Mouse (Mus musculus): ENCODE data around the gene Lgi4. TPM values are rescaled to one million over a fixed set of nuclear protein-coding genes. Genes with fewer than 3 reads are reported as not detected.

The Lgi4 gene
- polyA plus RNA-seq, 1 experiment from 2014 or later = 0.29 TPM

- H3K27ac ChIP-seq = no peak overlapping the region
- no peak overlapping the region for H3K4me3 ChIP-seq (replicated peaks)
These were observed 22.0 kb downstream of the Lgi4 start for GRCm38 (mm10) chr7:31081106-31081505.

GRCm38 (mm10) chr7:31082106-31082505, 23.0 kb downstream of the Lgi4 start:
- Histone ChIP-seq H3K9ac (no peak overlapping the region), H3K27me3 (0 out of 2 replicates have a peak, but pooled peaks cover 4% of the 10 kb centered on the region), H3K27ac (no peak overlapping the region), H3K4me3 (replicated peaks) (no peak overlapping the region), H3K36me3 (replicated peaks) (no peaks in the 10 kb centered on the region), H3K9me3 (no peaks in the 10 kb centered on the region), H3K4me2 (no peak overlapping the region), H3K4me1 (peaks cover 15% of the 10 kb centered on the region)
- no peak for ATAC-seq (ENCODE audit: low FRiP score)

More at GRCm38 (mm10) chr7:31081106-31081505, 22.0 kb downstream of the Lgi4 start:
- no peaks in the 10 kb centered on the region for H3K36me3 ChIP-seq (replicated peaks)
- H3K27me3 ChIP-seq = 0 out of 2 replicates have a peak, but pooled peaks cover 4% of the 10 kb centered on the region
- WGBS = 33% methylated on average over 1 of the region's 1 CpGs
- no peak overlapping the region for H3K4me2 ChIP-seq
- H3K9ac ChIP-seq = no peak overlapping the region
- no peaks in the 10 kb centered on the region for H3K9me3 ChIP-seq
- no peak for ATAC-seq (ENCODE audit: low FRiP score)
- H3K4me1 ChIP-seq = peaks cover 15% of the 10 kb centered on the region

DNA sequence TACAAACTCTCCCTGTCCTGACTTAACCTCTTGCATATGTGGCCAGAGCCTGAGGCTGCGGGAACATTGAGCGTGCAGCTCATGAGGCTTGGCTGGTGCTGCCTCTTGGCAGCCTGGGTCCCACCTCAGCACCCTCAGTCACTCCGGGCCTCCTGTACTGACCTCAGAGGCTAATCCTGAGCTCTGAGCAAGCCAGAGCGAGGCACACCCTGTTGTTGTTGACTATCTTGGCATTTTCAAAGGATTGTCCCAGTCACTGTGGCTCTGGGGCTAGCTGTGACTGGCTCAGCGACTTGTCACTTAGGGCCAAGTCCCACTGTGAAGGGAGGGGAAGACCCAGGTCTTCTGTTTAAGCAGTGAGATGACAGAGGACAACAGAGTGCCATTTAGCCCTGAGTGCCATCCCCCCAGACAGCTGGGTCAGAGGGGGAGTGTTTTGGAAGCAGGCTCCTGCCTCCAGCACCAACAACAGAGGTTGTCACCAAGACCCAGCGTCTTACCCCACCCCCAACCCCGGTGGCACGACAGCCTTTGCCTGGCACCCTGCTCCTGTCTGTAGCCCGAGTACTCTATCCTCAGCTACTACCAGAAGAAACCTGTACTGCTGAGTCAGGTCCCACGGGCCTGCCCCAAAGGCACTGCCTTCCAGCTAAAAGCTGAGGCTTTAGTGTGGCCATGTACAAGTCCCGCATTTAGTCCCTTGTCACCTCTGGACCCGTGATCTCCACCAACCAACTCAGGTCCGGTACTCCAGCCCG, 23.9 kb downstream of the Lgi4 start:
- Histone ChIP-seq H3K9me3 (no peaks in the 10 kb centered on the region), H3K4me3 (replicated peaks) (no peak overlapping the region), H3K36me3 (replicated peaks) (no peaks in the 10 kb centered on the region), H3K27ac (no peak overlapping the region), H3K9ac (no peak overlapping the region), H3K4me2 (no peak overlapping the region), H3K27me3 (0 out of 2 replicates have a peak, but pooled peaks cover 4% of the 10 kb centered on the region), H3K4me1 (peaks cover 15% of the 10 kb centered on the region)
- no peak for ATAC-seq (ENCODE audit: low FRiP score)
- WGBS = 69% methylated on average over 14 of the region's 14 CpGs

DNA sequence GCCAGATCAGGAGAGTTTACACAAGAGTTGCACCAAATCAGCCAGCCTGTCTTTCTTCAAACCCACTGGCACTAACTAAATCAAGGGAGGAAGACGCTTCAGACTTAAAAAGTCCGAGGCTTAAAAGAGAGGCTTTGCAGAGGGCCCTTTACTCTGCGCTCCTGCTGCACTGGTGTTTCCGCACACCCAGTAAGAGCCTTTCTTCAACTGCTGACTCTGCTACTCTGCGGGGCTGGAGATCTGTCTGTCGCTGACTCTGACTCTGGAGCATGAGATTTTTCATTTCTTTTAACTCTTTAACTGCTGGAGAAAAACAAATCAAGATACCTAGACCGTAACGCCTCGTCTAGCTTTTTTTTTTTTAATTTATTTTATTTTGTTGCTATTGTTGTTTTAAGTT, 25.0 kb downstream of the Lgi4 start:
- H3K4me3 ChIP-seq (replicated peaks) = no peak overlapping the region
- 0 out of 2 replicates have a peak, but pooled peaks cover 4% of the 10 kb centered on the region for H3K27me3 ChIP-seq
- no peak overlapping the region for H3K4me2 ChIP-seq
- H3K27ac ChIP-seq = no peak overlapping the region
- H3K9ac ChIP-seq = no peak overlapping the region
- H3K36me3 ChIP-seq (replicated peaks) = no peaks in the 10 kb centered on the region
- 68% methylated on average over 9 of the region's 9 CpGs for WGBS
- H3K9me3 ChIP-seq = no peaks in the 10 kb centered on the region
- no peak for ATAC-seq (ENCODE audit: low FRiP score)
- H3K4me1 ChIP-seq = peaks cover 15% of the 10 kb centered on the region

DNA sequence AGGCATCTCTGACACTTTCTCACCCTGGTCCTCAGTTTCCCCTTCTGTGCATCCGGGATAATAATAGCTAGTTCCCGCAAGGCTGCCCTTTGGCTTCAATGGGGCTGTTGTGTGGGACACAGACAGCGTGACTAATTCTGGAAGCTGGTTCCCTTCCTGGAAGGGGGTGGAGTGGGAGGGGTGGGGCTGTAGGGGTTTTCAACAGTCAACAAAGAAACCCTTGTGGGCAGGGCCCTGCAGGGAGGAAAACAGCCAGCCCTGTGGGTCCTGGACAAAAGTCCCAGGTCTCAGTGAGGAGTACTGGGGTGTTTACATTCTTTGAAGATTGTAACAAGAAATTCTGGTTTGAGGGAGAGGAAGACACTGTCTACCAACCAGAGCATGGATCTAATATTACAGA, 26.0 kb downstream of the Lgi4 start:
- Histone ChIP-seq H3K9ac (no peak overlapping the region), H3K9me3 (no peaks in the 10 kb centered on the region), H3K27me3 (0 out of 2 replicates have a peak, but pooled peaks cover 4% of the 10 kb centered on the region), H3K4me1 (peaks cover 15% of the 10 kb centered on the region), H3K36me3 (replicated peaks) (no peaks in the 10 kb centered on the region), H3K27ac (no peak overlapping the region), H3K4me2 (no peak overlapping the region), H3K4me3 (replicated peaks) (no peak overlapping the region)
- no peak for ATAC-seq (ENCODE audit: low FRiP score)
- 31% methylated on average over 3 of the region's 3 CpGs for WGBS

GRCm38 (mm10) chr7:31086175-31086755, 27.1 kb downstream of the Lgi4 start:
- H3K4me2 ChIP-seq = no peak overlapping the region
- H3K9me3 ChIP-seq = no peaks in the 10 kb centered on the region
- WGBS = 85% methylated on average over 9 of the region's 9 CpGs
- H3K4me3 ChIP-seq (replicated peaks) = no peak overlapping the region
- H3K27me3 ChIP-seq = 0 out of 2 replicates have a peak, but pooled peaks cover 4% of the 10 kb centered on the region
- H3K27ac ChIP-seq = no peak overlapping the region
- H3K4me1 ChIP-seq = peaks cover 15% of the 10 kb centered on the region
- no peak for ATAC-seq (ENCODE audit: low FRiP score)
- H3K36me3 ChIP-seq (replicated peaks) = no peaks in the 10 kb centered on the region
- no peak overlapping the region for H3K9ac ChIP-seq

DNA sequence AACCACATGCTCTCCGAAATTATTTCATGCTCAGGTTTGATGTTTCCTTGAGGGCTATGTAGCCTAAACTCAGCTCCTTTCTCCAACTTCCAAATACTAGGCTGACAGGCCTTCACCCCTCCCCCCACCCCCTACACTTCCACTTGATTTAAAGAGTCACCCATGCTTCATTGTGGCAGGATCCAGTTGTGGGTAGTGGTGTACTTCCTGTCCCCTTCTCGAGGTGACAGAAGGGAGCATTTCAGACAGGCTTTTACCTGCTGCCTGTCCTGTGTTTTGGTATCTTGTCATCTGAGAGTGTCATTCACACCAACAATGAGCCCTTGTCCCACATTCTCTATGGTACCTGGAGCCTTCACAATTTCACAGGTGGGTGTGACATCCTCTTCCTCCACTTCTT, 28.1 kb downstream of the Lgi4 start:
- Histone ChIP-seq H3K4me3 (replicated peaks) (no peak overlapping the region), H3K36me3 (replicated peaks) (no peaks in the 10 kb centered on the region), H3K4me1 (peaks cover 15% of the 10 kb centered on the region), H3K27me3 (peaks cover 7% of the 10 kb centered on the region; the same call in 1 of the 2 replicates), H3K9me3 (no peaks in the 10 kb centered on the region), H3K9ac (no peak overlapping the region), H3K4me2 (no peak overlapping the region), H3K27ac (no peak overlapping the region)
- WGBS = 85% methylated on average over 2 of the region's 2 CpGs
- no peak for ATAC-seq (ENCODE audit: low FRiP score)

DNA sequence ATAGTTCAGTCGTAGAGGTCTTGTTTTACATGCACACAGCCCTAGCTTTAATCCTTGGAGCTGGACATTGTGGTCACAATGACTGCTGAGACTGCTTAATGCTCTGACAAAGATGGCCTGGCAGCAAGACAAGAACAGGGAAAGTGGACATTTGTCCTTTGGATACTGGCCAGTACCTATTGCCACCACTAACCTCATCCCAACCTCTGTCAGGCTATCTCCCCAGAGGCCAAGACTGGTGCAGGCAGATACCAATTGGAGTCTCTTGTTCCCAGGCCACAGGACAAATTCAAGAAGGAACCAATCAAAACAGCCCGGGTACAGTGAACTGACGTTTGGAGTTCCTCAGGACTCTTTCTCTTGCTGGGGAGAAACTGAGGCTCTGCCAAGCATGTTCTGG, 29.1 kb downstream of the Lgi4 start:
- WGBS = 71% methylated on average over 3 of the region's 3 CpGs
- Histone ChIP-seq H3K4me1 (peaks cover 9% of the 10 kb centered on the region), H3K9ac (no peak overlapping the region), H3K4me3 (replicated peaks) (no peak overlapping the region), H3K36me3 (replicated peaks) (no peaks in the 10 kb centered on the region), H3K4me2 (no peak overlapping the region), H3K27me3 (peaks cover 5% of the 10 kb centered on the region; the same call in 1 of the 2 replicates), H3K27ac (no peak overlapping the region), H3K9me3 (no peaks in the 10 kb centered on the region)
- no peak for ATAC-seq (ENCODE audit: low FRiP score)

DNA sequence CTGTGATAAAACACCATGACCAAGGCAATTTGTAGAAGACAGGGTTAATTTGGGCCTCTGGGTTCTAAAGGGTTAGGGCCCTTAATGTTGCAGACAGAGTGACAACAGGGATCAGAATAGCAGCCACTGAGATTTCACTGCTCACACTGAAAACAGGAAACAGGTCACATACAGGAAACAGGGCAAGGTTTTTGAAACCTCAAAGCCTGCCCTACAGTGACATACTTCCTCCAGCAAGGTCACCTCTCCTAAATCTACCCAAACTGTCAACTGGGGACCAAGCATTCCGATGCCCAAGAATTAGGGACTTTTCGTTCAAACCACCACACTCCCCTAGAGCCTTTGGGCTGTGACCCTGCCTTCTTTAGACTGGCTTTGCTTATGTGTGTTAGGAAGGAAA, 30.6 kb downstream of the Lgi4 start:
- H3K4me3 ChIP-seq (replicated peaks) = no peak overlapping the region
- H3K27me3 ChIP-seq = peaks cover 3% of the 10 kb centered on the region; the same call in 1 of the 2 replicates
- H3K4me2 ChIP-seq = no peak overlapping the region
- WGBS = 91% methylated on average over 2 of the region's 2 CpGs
- no peaks in the 10 kb centered on the region for H3K36me3 ChIP-seq (replicated peaks)
- H3K4me1 ChIP-seq = peaks cover 7% of the 10 kb centered on the region
- H3K27ac ChIP-seq = no peak overlapping the region
- no peaks in the 10 kb centered on the region for H3K9me3 ChIP-seq
- H3K9ac ChIP-seq = no peak overlapping the region
- ATAC-seq (ENCODE audit: low FRiP score) = no peak

GRCm38 (mm10) chr7:31094774-31095501, 35.8 kb downstream of the Lgi4 start:
- Histone ChIP-seq H3K4me1 (0 out of 2 replicates have a peak, but pooled peaks cover 4% of the 10 kb centered on the region), H3K4me3 (replicated peaks) (no peak overlapping the region), H3K9me3 (no peaks in the 10 kb centered on the region), H3K27ac (no peak overlapping the region), H3K4me2 (no peak overlapping the region), H3K9ac (no peak overlapping the region), H3K27me3 (peaks cover 3% of the 10 kb centered on the region; the same call in 1 of the 2 replicates), H3K36me3 (replicated peaks) (no peaks in the 10 kb centered on the region)
- no peak for ATAC-seq (ENCODE audit: low FRiP score)
- 24% methylated on average over 11 of the region's 12 CpGs for WGBS

- Histone ChIP-seq H3K4me1 (0 out of 2 replicates have a peak, but pooled peaks cover 4% of the 10 kb centered on the region), H3K27me3 (no peaks in the 10 kb centered on the region; the same call in 1 of the 2 replicates), H3K9ac (no peak overlapping the region), H3K36me3 (replicated peaks) (no peaks in the 10 kb centered on the region), H3K4me3 (replicated peaks) (no peak overlapping the region), H3K4me2 (no peak overlapping the region), H3K27ac (no peak overlapping the region), H3K9me3 (no peaks in the 10 kb centered on the region)
- ATAC-seq (ENCODE audit: low FRiP score) = no peak
- 74% methylated on average over 9 of the region's 9 CpGs for WGBS
These were observed 37.9 kb downstream of the Lgi4 start for GRCm38 (mm10) chr7:31096892-31097564.

Measured in forebrain, embryonic 12.5 days (tissue).